Mouse (Mus musculus) lung, postnatal 0 days (tissue): ENCODE data around the gene Zfp771.

ENCODE experiments used
- CTCF ChIP-seq: IDR thresholded peaks from 2 replicates; pipeline ENCODE4 v1.5.1; 2016; ENCODE audit warnings: antibody characterized with exemption, mild to moderate bottlenecking
- EP300 ChIP-seq: IDR thresholded peaks from 2 replicates; pipeline ENCODE4 v1.6.1; 2016; ENCODE audit warnings: antibody characterized with exemption, mild to moderate bottlenecking, control low read depth

DNA sequence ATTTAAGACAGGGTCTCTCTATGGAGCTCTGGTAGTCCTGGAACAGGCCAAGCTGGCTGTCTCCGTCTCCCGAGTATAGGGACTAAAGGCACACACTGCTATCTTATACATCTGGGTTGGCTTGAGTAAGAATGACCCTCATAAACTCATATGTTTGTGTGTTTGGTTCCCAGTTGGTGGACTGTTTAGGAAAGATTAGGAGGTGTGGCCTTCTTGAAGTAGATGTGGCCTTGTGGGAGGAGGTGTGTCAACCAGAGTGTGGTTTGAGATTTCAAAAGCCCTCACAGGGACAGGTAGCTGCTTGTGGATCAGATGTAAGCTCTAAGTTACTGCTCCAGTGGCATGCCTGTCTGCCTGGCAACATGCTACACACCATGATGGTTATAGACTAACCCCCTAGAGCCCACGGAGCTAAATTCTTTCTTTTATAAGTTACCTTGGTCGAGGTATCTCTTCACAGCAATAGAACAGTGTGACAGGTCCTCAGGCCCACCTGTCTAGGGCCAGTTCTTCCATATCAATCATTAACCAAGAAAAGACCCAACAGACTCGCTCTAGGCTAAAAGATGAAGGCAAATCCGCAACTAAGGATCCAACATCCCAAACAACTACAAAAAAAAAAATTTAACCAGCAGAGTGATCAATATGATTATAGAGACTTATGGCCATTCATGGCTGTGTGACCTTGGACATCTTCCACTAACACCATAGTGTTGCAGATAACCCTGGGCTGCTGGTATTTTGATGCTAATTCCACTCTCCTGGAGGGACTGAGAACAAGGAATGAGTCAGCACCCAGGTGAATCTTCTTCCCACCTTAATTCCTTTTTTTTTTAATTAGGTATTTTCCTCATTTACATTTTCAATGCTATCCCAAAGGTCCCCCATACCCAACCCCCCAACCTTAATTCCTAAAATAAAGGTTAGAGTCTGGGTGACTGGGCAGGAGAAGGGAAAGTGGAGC is 20.3 kb upstream of the Zfp771 start:
- TF ChIP-seq EP300 (no peak), CTCF (no peak)
